Mouse (Mus musculus) adrenal gland, postnatal 25 days (tissue): ENCODE measurements around the gene Sele. TPM values are rescaled to one million over a fixed set of nuclear protein-coding genes. Genes with fewer than 3 reads are reported as not detected.

Experiments
- DNase-seq: peaks from one replicate; pipeline ENCODE4 v3.0.0; 2021; ENCODE audit warnings: mixed read lengths
- total RNA-seq: library from RNA; stranded (reverse); gene quantifications from 2 replicates; pipeline ENCODE4 v1.2.3, GENCODE M21; 2021

Gene Sele
- total RNA-seq, 1 experiment from 2014 or later, result 2.5 TPM

DNA sequence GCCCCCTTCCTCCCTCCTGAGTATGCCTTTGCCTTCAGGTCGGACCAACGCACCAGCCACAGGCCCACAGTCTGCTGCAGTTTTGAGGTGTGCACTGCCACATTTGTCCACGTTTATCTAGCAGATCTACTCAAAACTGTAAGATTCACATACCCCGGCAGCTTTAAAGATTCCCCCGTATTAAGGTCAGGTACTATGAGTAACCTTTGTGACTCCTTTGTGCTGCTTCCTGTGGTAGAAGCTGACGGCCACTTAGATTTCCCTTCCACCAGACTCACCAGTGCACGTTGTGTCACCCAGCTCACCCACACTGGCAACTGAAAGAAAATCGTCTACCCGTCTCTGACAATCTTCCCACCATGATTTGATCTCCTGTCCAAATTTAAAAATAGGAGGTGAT is 25.1 kb downstream of the Sele start:
- no peak for DNase-seq

DNA sequence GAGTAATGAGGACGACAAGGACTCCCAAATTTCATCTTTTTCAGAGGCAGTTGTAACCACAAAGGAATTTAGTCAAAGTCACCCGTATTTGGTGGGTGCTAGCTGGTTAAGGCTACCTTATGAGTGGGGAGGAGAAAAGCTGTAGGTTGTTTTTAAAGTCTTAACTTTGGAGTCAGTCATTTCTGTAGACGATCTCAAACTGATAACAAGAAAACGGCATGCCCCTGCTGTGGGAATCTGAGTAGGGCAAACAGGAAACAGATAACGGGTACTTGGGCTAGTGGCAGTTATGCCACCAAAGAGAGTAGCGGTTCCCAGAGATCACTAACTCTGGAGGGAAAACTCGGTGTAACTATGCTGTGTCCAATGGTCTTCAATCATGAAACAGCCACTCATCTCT is 25.8 kb downstream of the Sele start:
- DNase-seq, result no peak

DNA sequence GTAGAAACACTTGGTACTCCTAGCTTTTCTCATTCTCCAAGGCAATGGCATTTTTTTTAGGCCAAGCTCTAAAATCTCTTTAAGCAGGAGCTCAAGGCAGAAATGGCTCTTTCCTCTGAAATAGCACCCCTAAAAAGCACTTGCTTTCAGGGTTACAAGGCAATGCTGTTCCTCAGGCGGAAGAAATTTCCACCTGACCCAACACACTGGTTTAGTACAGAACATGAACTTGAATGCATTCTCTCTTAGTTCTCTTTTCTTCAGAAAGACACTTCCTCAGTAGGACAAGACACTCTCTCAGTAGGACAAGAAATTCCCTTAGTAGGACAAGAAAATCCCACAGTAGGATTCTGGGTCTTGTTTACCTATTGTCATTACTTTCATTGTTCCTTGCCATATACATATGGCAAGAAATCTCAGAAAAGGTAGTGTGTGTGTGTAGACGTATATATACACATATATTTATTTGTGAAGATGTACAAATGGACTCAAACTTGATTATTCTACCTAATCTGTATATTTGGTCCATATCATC is 26.6 kb downstream of the Sele start:
- DNase-seq, result no peak

DNA sequence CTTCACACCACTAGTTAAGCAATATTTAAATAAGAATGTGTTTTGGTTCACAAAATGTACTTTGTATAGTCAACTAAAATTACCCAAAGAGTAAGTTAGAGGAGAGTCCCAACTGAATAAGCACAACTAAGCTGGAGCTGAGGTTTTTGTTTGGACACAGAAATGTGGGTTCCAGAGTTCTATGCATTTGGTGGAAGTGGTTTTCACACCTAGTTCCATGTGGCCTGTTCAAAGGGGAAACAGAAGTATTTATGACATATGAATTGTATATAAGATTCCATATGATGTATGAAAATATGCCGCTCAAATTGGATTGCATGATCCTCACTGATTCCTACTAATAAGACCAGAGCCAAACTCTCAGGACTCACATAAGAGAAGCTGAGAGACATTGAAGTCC is 27.4 kb downstream of the Sele start:
- DNase-seq, result no peak

GRCm38 (mm10) chr1:164076441-164076840 is 28.4 kb downstream of the Sele start:
- DNase-seq, result no peak

GRCm38 (mm10) chr1:164077031-164077430 is 29.0 kb downstream of the Sele start:
- DNase-seq, result no peak

- DNase-seq, result no peak
Observed at GRCm38 (mm10) chr1:164078323-164078741, 30.3 kb downstream of the Sele start.

- no peak for DNase-seq
Observed at GRCm38 (mm10) chr1:164079091-164079490, 31.1 kb downstream of the Sele start.

DNA sequence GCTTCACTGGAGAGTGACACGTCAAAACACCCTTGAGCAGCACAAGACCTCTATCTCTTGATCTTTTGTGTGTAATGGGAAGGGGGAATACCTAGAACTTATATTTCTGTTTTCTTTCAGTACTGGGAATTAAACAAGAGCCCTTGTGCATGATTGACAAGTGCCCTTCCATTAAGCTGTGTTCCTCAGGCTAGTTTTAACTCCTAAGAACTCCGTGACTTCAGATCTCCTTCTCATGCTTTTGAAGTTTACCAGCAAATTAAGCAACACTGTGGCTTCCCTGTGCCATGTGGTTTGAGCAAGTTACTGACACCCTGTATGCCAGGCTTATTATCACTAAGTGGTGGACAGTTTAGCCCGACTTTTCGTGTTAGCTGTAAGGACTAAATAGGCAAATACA is 35.0 kb downstream of the Sele start:
- DNase-seq, result no peak

DNA sequence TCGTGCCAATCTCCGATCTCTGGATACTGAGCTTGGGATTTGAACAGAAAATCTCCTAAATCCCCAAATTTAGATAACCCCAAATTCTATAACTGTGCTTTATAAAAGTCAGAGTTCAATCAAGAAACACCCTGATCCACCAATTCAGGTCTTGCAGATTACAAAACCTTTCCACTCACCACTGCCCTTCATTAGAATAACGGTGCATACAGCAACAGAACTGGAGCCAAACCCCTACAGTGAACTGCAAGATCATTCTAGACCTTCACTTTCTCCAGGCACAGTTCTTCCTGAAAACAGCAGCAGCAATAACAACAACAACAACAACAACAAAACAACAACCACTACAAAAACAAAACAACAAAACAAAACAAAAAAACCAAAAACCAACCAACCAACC is 38.8 kb downstream of the Sele start:
- no peak for DNase-seq

DNA sequence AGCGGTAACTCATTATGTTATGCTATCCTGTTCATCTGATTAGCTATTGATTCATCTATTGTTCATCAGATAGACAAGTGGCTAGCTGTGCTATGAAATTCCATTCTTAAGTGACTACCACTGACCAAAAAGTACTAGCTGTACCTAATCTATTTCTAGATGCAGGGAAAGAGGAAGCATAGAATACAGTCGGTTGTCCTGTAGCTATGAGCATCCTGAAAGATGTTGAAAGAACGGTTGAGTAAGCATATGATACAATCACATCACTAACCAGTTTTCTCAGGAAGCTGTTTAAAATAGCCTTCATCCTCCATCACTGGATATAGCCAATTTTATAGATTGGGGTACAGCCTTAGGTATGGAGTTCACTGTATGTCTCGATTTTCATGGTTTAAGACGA is 39.8 kb downstream of the Sele start:
- DNase-seq, result no peak

DNA sequence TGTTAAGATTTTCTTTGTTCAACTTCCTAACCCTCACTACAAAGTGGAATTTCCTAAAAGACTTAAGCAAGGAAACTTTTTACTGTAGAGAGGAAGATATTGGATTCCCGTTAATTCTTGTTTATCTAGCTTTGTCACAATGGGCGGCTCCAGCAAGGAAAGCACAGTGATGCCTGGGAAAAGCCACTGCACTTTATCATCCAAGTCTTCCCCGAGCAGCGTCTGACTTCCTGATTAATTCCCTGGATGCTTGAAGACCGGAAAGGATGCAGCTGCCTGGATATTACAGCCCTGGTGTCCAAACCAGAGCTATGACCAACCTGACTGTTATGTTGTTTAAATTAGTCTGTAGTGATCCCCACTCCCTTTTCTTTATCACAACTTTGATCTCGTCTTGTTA is 48.7 kb downstream of the Sele start:
- DNase-seq, result no peak

DNA sequence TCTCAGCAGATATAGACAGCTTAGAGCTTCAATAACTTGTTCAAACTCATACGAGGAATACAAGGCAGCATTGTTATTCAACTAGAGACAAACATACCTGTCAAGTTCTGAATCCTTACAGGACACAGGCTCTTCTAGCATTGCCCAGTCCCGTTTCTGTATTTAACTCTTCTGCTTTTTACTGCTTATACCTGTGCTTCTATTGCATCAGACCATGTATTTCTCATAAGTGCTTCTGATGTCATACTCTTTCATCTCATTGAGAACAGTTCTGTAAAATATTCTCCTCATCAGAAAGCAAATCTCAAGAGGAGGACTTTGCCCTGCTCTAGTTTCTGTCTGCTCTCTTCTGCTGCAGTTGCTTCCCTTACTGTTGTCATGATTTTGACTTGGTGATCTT is 49.9 kb downstream of the Sele start:
- DNase-seq, result no peak

- no peak for DNase-seq
Observed at GRCm38 (mm10) chr1:164098372-164098771, 50.3 kb downstream of the Sele start.

Other genes with a start within 250 kb of the Sele start
- 19.7 and 24.5 TPM in 2 replicates for gene Scyl3, start 119.1 kb upstream of the Sele start, total RNA-seq
- gene BC055324, start 53.4 kb upstream of the Sele start, total RNA-seq, result 2.3 and 2.9 TPM in 2 replicates
- gene Mettl18, start 53.3 kb upstream of the Sele start, total RNA-seq, result 5.2 and 5.5 TPM in 2 replicates
- 0.70 and 1.7 TPM in 2 replicates for gene Sell, start 13.7 kb downstream of the Sele start, total RNA-seq
- gene Selp, start 67.0 kb downstream of the Sele start, total RNA-seq, result 0.38 and 0.39 TPM in 2 replicates
- 12.9 and 17.4 TPM in 2 replicates for gene F5, start 103.6 kb downstream of the Sele start, total RNA-seq
- gene Slc19a2, start 200.8 kb downstream of the Sele start, total RNA-seq, result 26.9 and 31.0 TPM in 2 replicates
- gene Ccdc181, start 227.4 kb downstream of the Sele start, total RNA-seq, result 9.3 and 14.2 TPM in 2 replicates